Mouse (Mus musculus) limb, embryonic 13.5 days (tissue): Measurements from ENCODE around the gene Tmprss4. TPM values are rescaled to one million over a fixed set of nuclear protein-coding genes. Genes with fewer than 3 reads are reported as not detected.

Experiments
- ATAC-seq: fragments of 200-750 bp; cut with Nextera tagmentation; 2 replicates; pipeline ENCODE4 v1.8.0; 2017; ENCODE audit warnings: low read depth, moderate number of reproducible peaks, moderate TSS enrichment; ENCODE audit not compliant: low FRiP score
- H3K27ac ChIP-seq: fragments of 300-500 bp; sonication (generic); 2 replicates; pipeline ENCODE4 v1.5.1; 2015; ENCODE audit warnings: inconsistent platforms, mild to moderate bottlenecking, moderate library complexity
- H3K27me3 ChIP-seq: fragments of 300-500 bp; sonication (generic); 2 replicates; pipeline ENCODE4 v1.6.1; 2015; ENCODE audit warnings: mild to moderate bottlenecking, inconsistent platforms
- H3K36me3 ChIP-seq: fragments of 300-500 bp; sonication (generic); 2 replicates; pipeline ENCODE4 v1.6.1; 2015; ENCODE audit warnings: inconsistent platforms, mild to moderate bottlenecking, moderate library complexity
- H3K4me1 ChIP-seq: fragments of 300-500 bp; sonication (generic); 2 replicates; pipeline ENCODE4 v1.6.1; 2015; ENCODE audit warnings: inconsistent platforms
- H3K4me2 ChIP-seq: fragments of 300-500 bp; sonication (generic); replicated peaks from 2 replicates; pipeline ENCODE4 v1.6.1; 2015; ENCODE audit warnings: inconsistent platforms, mild to moderate bottlenecking, moderate library complexity
- H3K4me3 ChIP-seq: fragments of 300-500 bp; sonication (generic); 2 replicates; pipeline ENCODE4 v1.5.1; 2015; ENCODE audit warnings: moderate library complexity, mild to moderate bottlenecking, inconsistent platforms
- H3K9ac ChIP-seq: fragments of 300-500 bp; sonication (generic); 2 replicates; pipeline ENCODE4 v1.6.1; 2015; ENCODE audit warnings: mild to moderate bottlenecking, inconsistent platforms
- H3K9me3 ChIP-seq: fragments of 300-500 bp; sonication (generic); 2 replicates; pipeline ENCODE4 v1.6.1; 2016; ENCODE audit warnings: inconsistent platforms
- WGBS: fragments of 180-500 bp; shearing (Covaris S2); methylation state at CpG from one replicate; pipeline ENCODE4 v1.1.7; 2015; 5-methylcytosine and 5-hydroxymethylcytosine counted together
- polyA plus RNA-seq: library from polyadenylated mRNA; unstranded; fragments of >200 nt; fragmentation: Nextera tagmentation; extraction: Ambion mirVana; gene quantifications from 2 replicates; pipeline ENCODE4 v1.2.1, GENCODE M21; 2015

The Tmprss4 gene
- polyA plus RNA-seq, 1 experiment from 2014 or later: 0.24 TPM

DNA sequence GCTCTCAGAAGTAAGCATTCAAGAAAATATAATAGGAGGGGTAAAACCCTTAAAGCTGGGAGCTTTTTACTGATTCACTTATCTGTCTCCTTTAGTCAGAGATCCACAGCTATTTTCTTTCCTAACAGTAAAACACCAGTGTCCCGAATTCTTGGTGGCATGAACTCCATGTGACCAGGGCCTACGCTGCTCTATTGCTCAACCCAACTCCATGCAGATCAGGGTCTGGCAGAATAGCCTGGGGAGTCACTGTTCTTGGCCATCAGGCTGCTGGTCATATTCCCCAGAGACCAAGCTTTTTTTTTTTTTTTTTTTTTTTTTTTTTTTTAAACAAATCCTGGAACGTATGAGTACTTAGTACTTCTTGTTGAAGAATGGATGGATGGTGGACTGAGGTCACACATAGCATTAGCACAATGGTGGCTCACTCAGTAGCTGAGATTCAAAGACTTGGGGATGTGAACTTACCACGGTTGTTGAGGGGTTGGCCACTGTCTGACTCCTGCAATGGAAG is 14.2 kb downstream of the Tmprss4 start:
- H3K4me3 ChIP-seq: no peak overlapping the region
- H3K27ac ChIP-seq: no peak overlapping the region
- no peaks in the 10 kb centered on the region for H3K27me3 ChIP-seq
- H3K9me3 ChIP-seq: no peaks in the 10 kb centered on the region
- no peak overlapping the region for H3K4me2 ChIP-seq
- H3K4me1 ChIP-seq: no peaks in the 10 kb centered on the region
- H3K36me3 ChIP-seq: no peaks in the 10 kb centered on the region
- ATAC-seq: no peak
- 87% methylated on average over 4 of the region's 4 CpGs for WGBS
- H3K9ac ChIP-seq: no peak overlapping the region

DNA sequence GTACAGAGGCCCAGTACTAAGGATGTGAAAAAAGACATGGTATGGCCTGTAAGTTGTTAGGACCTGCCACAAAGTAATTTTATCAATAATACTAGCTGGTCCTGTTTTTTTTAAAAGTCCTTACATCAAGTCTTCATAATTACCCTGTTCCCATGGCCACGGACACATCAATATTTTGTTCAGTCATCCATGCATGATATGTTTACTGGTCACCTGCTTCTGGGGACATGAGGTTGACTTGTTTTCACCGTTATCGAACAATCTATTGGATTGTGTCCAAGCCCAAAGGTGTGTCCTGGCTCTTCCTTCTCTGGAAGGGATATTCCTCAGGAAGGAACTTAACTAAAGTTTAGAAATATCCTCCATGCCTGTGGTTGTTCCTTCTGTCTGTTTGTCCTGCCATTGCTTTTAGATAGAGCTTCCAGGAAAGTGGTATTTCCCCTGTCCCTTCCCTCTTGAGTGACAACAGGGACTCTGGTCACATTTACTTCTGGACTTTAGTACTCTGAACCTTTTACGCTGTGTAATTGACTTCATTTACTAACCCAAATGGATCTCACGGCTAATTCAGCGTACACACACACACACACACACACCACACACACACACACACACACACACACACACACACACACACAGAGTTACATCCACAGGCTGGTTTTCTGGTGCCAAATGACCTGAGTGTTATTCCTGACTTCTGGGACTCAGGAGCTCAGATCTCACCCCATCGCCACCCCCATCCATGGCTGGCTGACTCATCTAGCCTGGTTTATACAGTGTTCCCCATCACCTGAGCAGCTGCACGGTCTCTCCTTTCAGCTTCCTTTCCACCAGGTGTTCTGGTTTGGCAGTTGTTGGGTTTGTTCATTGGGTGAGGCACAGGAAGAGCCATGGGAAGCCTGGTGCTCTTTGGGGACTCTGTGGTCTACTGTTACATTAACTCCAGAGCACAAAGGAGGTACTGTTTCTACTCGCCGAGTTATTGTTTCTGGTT is 15.0 kb downstream of the Tmprss4 start:
- H3K4me2 ChIP-seq: no peak overlapping the region
- no peak overlapping the region for H3K9ac ChIP-seq
- no peak overlapping the region for H3K27ac ChIP-seq
- no peak for ATAC-seq
- H3K4me3 ChIP-seq: no peak overlapping the region
- H3K9me3 ChIP-seq: no peaks in the 10 kb centered on the region
- H3K36me3 ChIP-seq: no peaks in the 10 kb centered on the region
- H3K4me1 ChIP-seq: no peaks in the 10 kb centered on the region
- WGBS: 81% methylated on average over 10 of the region's 10 CpGs
- H3K27me3 ChIP-seq: no peaks in the 10 kb centered on the region

DNA sequence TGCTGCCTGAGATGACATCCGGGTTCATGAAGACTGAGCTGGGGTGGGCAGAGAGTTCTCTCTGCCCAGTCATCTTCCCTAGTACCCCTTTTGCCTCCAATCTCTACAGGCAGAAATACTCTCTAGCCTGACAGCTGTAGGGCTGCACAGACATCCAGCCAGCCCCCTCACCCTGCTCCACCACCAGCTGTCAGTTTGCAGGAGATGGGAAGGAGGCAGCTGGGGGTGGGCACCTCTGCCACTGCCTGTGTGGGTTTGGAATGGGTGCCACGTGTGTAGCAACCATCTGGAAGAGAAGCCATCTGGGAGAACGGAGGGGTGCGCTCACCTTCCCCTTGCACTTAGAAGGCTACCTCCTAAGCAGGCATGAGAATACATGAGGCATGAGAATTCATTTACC is 18.6 kb downstream of the Tmprss4 start:
- 69% methylated on average over 4 of the region's 4 CpGs for WGBS
- Histone ChIP-seq H3K9ac (no peak overlapping the region), H3K4me1 (peaks cover 4% of the 10 kb centered on the region), H3K4me3 (no peak overlapping the region), H3K4me2 (no peak overlapping the region), H3K27ac (no peak overlapping the region), H3K36me3 (no peaks in the 10 kb centered on the region), H3K9me3 (no peaks in the 10 kb centered on the region), H3K27me3 (no peaks in the 10 kb centered on the region)
- ATAC-seq: no peak

DNA sequence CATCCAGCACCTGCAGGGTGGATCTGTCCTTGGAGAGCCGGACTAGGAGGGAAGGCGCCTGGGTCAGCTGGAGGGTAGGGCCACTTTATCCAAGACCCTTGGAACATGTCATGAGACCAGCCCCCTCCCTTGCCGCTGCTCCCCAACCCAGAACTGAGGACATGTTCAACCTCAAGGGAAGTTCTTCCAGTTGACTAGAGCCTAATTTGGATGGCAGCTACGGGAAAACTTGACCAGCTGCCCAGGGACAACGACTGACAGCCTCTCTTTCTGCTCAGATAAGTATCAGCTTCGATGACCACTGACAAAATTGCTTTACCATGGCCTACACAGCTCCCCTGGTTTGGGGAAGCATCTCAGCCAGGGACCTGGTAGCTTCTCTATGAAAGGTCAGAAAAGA is 20.6 kb downstream of the Tmprss4 start:
- no peak overlapping the region for H3K9ac ChIP-seq
- WGBS: 79% methylated on average over 6 of the region's 6 CpGs

DNA sequence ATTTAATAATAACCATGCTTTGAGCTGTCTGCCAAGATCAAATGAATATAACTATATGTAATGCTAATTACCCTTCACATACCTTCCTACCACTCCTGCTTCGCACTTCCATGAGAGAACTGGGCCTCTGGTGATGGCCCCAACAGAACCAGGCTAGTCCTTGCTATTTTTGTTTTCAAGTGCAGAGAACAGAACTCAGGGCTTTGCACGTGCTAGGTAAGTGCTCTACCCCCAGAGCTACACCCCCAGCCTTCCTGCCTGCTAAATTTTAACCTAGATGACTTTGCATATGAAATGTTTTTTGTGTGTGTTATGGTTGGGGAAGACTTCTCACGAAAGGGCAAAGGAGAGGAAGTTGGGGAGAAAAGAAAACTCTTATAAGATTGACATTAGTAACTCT is 21.4 kb downstream of the Tmprss4 start:
- H3K9ac ChIP-seq: no peak overlapping the region
- H3K4me3 ChIP-seq: no peak overlapping the region
- ATAC-seq: no peak
- WGBS: 49% methylated on average over 3 of the region's 3 CpGs
- H3K27me3 ChIP-seq: no peaks in the 10 kb centered on the region
- no peaks in the 10 kb centered on the region for H3K36me3 ChIP-seq
- no peak overlapping the region for H3K27ac ChIP-seq
- peaks cover 4% of the 10 kb centered on the region for H3K4me1 ChIP-seq
- H3K9me3 ChIP-seq: no peaks in the 10 kb centered on the region
- no peak overlapping the region for H3K4me2 ChIP-seq

More for the DNA sequence above, 20.6 kb downstream of the Tmprss4 start:
- Histone ChIP-seq H3K27ac (no peak overlapping the region), H3K27me3 (no peaks in the 10 kb centered on the region), H3K4me1 (peaks cover 4% of the 10 kb centered on the region), H3K4me2 (no peak overlapping the region), H3K9me3 (no peaks in the 10 kb centered on the region), H3K36me3 (no peaks in the 10 kb centered on the region), H3K4me3 (no peak overlapping the region)
- ATAC-seq: no peak

DNA sequence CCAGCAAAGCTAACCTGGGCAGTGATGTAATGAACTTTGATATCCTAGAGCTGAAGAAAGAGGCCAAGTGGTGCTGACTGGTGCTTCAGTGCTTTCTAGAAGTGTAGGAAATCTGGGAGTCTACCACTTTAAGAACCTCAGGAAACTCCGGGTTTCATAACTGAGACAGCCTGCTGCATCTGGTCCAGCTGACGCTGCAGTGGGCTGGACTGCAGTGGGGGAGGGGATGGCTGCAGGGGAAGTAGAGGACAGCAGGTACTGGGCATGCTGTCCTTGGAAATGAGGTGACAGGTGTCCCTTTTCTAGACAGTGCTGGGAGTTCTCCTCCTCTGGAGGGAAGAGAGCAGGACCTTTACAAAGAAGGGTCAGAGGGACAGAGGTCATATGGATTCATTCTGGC is 22.1 kb downstream of the Tmprss4 start, which contains the start of gene BC049352:
TSS of gene BC049352 (plus strand) at position 238 of the 400 bp plus-strand sequence.
- no peaks in the 10 kb centered on the region for H3K9me3 ChIP-seq
- H3K9ac ChIP-seq: no peak within 1 kb of the TSS
- ATAC-seq: no peak
- H3K27ac ChIP-seq: no peak within 1 kb of the TSS
- no peaks in the 10 kb centered on the region for H3K36me3 ChIP-seq
- no peaks in the 10 kb centered on the region for H3K27me3 ChIP-seq
- H3K4me3 ChIP-seq: no peak within 1 kb of the TSS
- 6% methylated on average over 2 of the region's 2 CpGs for WGBS
- no peak within 1 kb of the TSS for H3K4me2 ChIP-seq
- H3K4me1 ChIP-seq: peaks cover 4% of the 10 kb centered on the region

DNA sequence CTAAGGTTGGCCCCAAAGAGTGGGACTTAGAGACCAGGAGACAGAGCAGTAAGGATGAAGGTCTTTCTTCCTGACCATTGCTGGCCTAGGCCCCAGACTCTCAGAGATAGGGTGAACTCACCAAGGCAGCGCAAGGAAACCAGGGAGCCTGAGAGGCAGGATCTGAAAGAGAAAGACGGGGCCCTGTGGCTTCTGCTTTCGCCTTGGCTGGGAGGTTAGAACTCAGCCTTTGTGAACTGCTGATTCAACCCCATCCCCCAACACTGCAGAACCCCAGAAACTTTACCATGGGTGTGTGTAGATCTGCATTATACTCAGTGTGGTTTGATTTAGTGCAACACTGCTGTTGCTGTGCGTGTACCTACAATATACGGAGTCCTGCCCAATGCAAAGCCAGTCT is 24.6 kb downstream of the Tmprss4 start:
- WGBS: 88% methylated on average over 5 of the region's 5 CpGs
- Histone ChIP-seq H3K9ac (no peak overlapping the region), H3K36me3 (no peaks in the 10 kb centered on the region), H3K4me1 (peaks cover 4% of the 10 kb centered on the region), H3K4me2 (no peak overlapping the region), H3K4me3 (no peak overlapping the region), H3K9me3 (no peaks in the 10 kb centered on the region), H3K27me3 (no peaks in the 10 kb centered on the region), H3K27ac (no peak overlapping the region)
- no peak for ATAC-seq

DNA sequence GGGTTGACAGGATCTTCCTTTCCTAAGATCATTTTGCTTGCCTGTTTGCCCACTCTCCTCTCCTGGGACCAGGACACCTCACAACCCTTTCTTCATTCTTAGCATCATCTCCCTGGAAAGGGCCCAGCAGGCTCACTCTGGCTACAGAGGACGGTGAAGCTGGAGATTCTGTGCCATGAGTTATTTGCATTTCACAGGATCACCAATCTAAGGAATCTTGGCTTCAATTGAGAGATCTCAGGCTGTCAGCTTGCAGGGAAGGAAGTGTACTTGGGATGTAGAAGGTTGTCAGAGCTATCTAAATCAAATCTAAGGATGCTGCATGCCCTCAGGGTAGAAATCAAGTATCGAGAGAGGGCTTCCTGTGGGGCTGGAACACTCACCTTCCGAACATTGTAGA is 30.4 kb downstream of the Tmprss4 start:
- Histone ChIP-seq H3K27me3 (no peaks in the 10 kb centered on the region), H3K4me2 (no peak overlapping the region), H3K27ac (no peak overlapping the region), H3K9me3 (no peaks in the 10 kb centered on the region), H3K36me3 (no peaks in the 10 kb centered on the region), H3K4me1 (no peaks in the 10 kb centered on the region), H3K9ac (no peak overlapping the region), H3K4me3 (no peak overlapping the region)
- 68% methylated on average over 3 of the region's 3 CpGs for WGBS
- ATAC-seq: no peak

DNA sequence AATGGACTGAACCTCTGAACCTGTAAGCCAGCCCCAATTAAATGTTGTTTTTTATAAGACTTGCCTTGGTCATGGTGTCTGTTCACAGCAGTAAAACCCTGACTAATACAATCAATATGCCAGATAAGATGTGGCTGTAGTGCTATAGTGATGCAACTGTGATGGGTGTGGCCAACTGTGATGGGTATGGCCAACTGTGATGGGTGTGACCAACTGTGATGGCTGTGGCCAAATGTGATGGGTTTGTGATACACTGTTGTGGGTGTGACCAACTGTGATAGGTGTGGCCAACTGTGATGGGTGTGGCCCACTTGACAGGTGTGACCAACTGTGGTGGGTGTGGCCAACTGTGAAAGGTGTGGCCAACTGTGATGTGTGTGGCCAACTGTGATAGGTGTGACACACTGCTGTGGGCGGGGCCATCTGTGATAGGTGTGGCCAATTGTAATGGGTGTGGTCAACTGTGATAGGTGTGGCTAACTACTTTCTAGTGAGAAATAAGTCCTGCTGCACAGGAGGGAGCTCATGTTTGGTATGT is 32.8 kb downstream of the Tmprss4 start:
- no peak overlapping the region for H3K4me3 ChIP-seq

DNA sequence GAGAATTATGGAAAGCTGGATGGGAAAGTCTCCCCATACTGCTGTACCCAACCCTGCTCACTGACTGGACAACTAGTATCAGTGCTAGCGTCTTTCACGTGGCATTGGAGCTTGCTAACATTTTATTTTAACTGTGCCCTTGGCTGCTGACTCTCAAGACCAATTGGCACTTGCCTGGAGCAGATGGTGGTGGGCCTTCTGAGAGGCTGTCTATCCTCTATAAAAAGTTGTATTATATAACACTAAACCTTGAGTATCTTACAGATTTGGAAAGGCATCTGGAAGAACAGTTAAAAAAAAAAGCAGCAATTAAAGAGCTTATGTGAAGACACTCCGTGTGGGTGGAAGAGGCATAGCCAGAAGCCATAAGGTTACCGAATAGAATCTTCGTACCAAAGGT is 33.7 kb downstream of the Tmprss4 start:
- Histone ChIP-seq H3K27ac (no peak overlapping the region), H3K4me1 (no peaks in the 10 kb centered on the region), H3K9ac (no peak overlapping the region), H3K4me3 (no peak overlapping the region), H3K36me3 (no peaks in the 10 kb centered on the region), H3K27me3 (no peaks in the 10 kb centered on the region), H3K9me3 (no peaks in the 10 kb centered on the region), H3K4me2 (no peak overlapping the region)
- 87% methylated on average over 5 of the region's 5 CpGs for WGBS
- no peak for ATAC-seq

More for the DNA sequence above, 32.8 kb downstream of the Tmprss4 start:
- ATAC-seq: no peak
- WGBS: 85% methylated on average over 1 of the region's 1 CpGs
- Histone ChIP-seq H3K27me3 (no peaks in the 10 kb centered on the region), H3K9me3 (no peaks in the 10 kb centered on the region), H3K27ac (no peak overlapping the region), H3K9ac (no peak overlapping the region), H3K4me1 (no peaks in the 10 kb centered on the region), H3K4me2 (no peak overlapping the region), H3K36me3 (no peaks in the 10 kb centered on the region)

DNA sequence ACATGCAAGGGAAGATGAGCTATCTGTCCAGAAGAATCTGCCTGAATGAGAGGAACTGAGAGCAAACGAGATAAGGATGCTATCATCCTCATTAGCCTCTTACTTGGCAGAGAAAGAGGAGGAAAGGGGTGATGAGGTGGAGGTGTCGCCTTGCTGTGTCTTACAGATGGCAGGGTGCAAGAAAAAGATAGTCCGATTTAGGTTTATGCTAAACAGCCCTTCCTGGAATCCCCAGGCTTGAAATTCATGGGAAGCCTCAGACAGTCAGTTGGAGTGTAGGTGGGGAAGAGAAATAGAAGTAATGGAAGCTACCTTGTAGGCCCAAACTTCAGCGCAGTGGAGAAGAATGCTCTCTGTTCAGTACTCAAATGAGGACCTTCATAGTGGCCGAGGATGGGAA is 36.0 kb downstream of the Tmprss4 start:
- Histone ChIP-seq H3K4me3 (no peak overlapping the region), H3K9ac (no peak overlapping the region), H3K9me3 (no peaks in the 10 kb centered on the region), H3K36me3 (no peaks in the 10 kb centered on the region), H3K4me1 (no peaks in the 10 kb centered on the region), H3K27ac (no peak overlapping the region), H3K4me2 (no peak overlapping the region), H3K27me3 (no peaks in the 10 kb centered on the region)
- no peak for ATAC-seq
- WGBS: 71% methylated on average over 5 of the region's 5 CpGs

DNA sequence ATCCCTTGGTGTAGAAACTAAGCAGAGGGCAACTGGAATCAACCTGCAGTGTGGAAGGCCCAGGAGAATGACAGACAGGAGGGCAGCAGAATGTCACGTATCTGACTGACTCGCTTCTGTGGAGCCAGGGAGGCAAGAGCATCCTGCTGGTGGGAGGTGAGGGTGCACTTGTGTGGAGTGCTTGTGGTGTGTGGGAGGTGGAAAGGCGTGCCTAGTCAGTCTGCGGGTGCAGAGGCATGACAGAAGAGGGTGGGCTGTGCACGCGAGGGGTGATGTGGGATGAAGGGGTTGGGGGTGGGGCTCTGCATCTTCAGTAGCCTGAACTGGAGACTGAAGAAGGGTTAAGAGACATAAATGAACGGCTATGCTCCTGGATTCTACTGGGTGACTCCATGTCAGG is 50.5 kb downstream of the Tmprss4 start:
- Histone ChIP-seq H3K9ac (no peak overlapping the region), H3K27me3 (peaks cover 17% of the 10 kb centered on the region; the same call in 1 of the 2 replicates), H3K9me3 (peaks cover 4% of the 10 kb centered on the region; the same call in 1 of the 2 replicates), H3K4me3 (no peak overlapping the region), H3K4me2 (no peak overlapping the region), H3K36me3 (no peaks in the 10 kb centered on the region), H3K4me1 (no peaks in the 10 kb centered on the region), H3K27ac (no peak overlapping the region)
- WGBS: 73% methylated on average over 7 of the region's 7 CpGs
- no peak for ATAC-seq
